Mouse (Mus musculus) bone marrow, adult 2 months (tissue): ENCODE measurements around the gene Zfp408. TPM values are rescaled to one million over a fixed set of nuclear protein-coding genes. Genes with fewer than 3 reads are reported as not detected.
"Not testable (repeated sequence)": the region's sequence is repeated elsewhere in the genome, so short reads cannot be mapped to it uniquely, and the experiment has no call there.

ENCODE experiments used
- H3K27ac ChIP-seq: fragments of 200-500 bp; 2 replicates; pipeline ENCODE4 v1.5.1; 2012; ENCODE audit warnings: low read depth, mild to moderate bottlenecking, control low read depth, inconsistent platforms, low read length; ENCODE audit not compliant: control insufficient read depth, poor library complexity, insufficient read depth
- H3K4me1 ChIP-seq: fragments of 200-500 bp; 2 replicates; pipeline ENCODE4 v1.6.1; 2011; ENCODE audit warnings: low read length; ENCODE audit not compliant: control insufficient read depth, insufficient read depth
- H3K4me3 ChIP-seq: fragments of 200-500 bp; replicated peaks from 2 replicates; pipeline ENCODE3; 2011; ENCODE audit warnings: mild to moderate bottlenecking, low read depth, low read length, control low read depth; ENCODE audit not compliant: control insufficient read depth
- CTCF ChIP-seq: fragments of 200-500 bp; IDR thresholded peaks from 2 replicates; pipeline ENCODE4 v1.5.1; 2011; ENCODE audit warnings: low read length, control low read depth; ENCODE audit not compliant: control insufficient read depth, insufficient read depth
- POLR2A ChIP-seq: fragments of 200-500 bp; IDR thresholded peaks from 2 replicates; pipeline ENCODE4 v1.6.1; 2011; ENCODE audit warnings: low read depth, mild to moderate bottlenecking, control low read depth, low read length, borderline replicate concordance; ENCODE audit not compliant: control insufficient read depth
- WGBS: fragments of 180-500 bp; shearing (Covaris S2); methylation state at CpG from one replicate; pipeline ENCODE4 v1.1.7; 2018; 5-methylcytosine and 5-hydroxymethylcytosine counted together
- polyA plus RNA-seq: library from polyadenylated mRNA; stranded (reverse); fragments of >200 nt; gene quantifications from 2 replicates; pipeline ENCODE4 v1.2.4, GENCODE M21; 2011; ENCODE audit warnings: low replicate concordance; ENCODE audit not compliant: missing spikeins, insufficient read depth, insufficient read length

Gene Zfp408
- polyA plus RNA-seq, 1 experiment, result 6.9 TPM

GRCm38 (mm10) chr2:91622356-91622755 is 27.2 kb downstream of the Zfp408 start:
- Histone ChIP-seq H3K4me3 (no peak overlapping the region), H3K27ac (no peak overlapping the region), H3K4me1 (peaks cover 2% of the 10 kb centered on the region; the same call in 1 of the 2 replicates)
- WGBS, result 97% methylated on average over 5 of the region's 5 CpGs
- TF ChIP-seq CTCF, result no peak
- TF ChIP-seq POLR2A, result no peak

GRCm38 (mm10) chr2:91609370-91609769 is 40.2 kb downstream of the Zfp408 start:
- H3K4me3 ChIP-seq, H3K27ac ChIP-seq, H3K4me1 ChIP-seq: not testable (repeated sequence)

- WGBS, result 79% methylated on average over 4 of the region's 4 CpGs
- Histone ChIP-seq H3K27ac (no peak overlapping the region), H3K4me3 (no peak overlapping the region), H3K4me1 (no peaks in the 10 kb centered on the region)
- no peak for TF ChIP-seq POLR2A
- TF ChIP-seq CTCF, result no peak
Measured at GRCm38 (mm10) chr2:91602389-91602788, 47.2 kb downstream of the Zfp408 start.

GRCm38 (mm10) chr2:91600475-91600874 is 49.1 kb downstream of the Zfp408 start:
- H3K4me3 ChIP-seq, result no peak overlapping the region
- TF ChIP-seq POLR2A (no peak), CTCF (no peak)
- WGBS, result 96% methylated on average over 4 of the region's 4 CpGs
- H3K4me1 ChIP-seq, result no peaks in the 10 kb centered on the region
- no peak overlapping the region for H3K27ac ChIP-seq

Other genes starting within 250 kb of the Zfp408 start
- 3.8 and 7.8 TPM in 2 replicates for gene 1110051M20Rik, start 205.1 kb downstream of the Zfp408 start, polyA plus RNA-seq
- 3.3 and 4.5 TPM in 2 replicates for gene Lrp4, start 192.3 kb downstream of the Zfp408 start, polyA plus RNA-seq
- 23.2 and 30.8 TPM in 2 replicates for gene Ckap5, start 123.0 kb downstream of the Zfp408 start, polyA plus RNA-seq
- 0.49 and 2.7 TPM in 2 replicates for gene F2, start 13.4 kb downstream of the Zfp408 start, polyA plus RNA-seq
- 15.4 and 35.2 TPM in 2 replicates for gene Arhgap1, start 69 bp upstream of the Zfp408 start, polyA plus RNA-seq
- gene Atg13, start 60.8 kb upstream of the Zfp408 start, polyA plus RNA-seq, result 8.6 and 12.9 TPM in 2 replicates
- gene Harbi1, start 61.1 kb upstream of the Zfp408 start, polyA plus RNA-seq, result 1.2 and 2.4 TPM in 2 replicates
- 8.3 and 21.1 TPM in 2 replicates for gene Ambra1, start 80.3 kb upstream of the Zfp408 start, polyA plus RNA-seq